Mouse (Mus musculus) E14TG2a.4 (cell line): ENCODE data around the gene Cebpg.

Source experiments
- CTCF ChIP-seq: conservative IDR thresholded peaks from 2 replicates; pipeline ENCODE4 v1.5.1; 2014; ENCODE audit warnings: low read length
- NANOG ChIP-seq: IDR thresholded peaks from 2 replicates; pipeline ENCODE4 v1.6.1; 2014; ENCODE audit warnings: borderline replicate concordance, low read length, mixed read lengths
- POU5F1 ChIP-seq: IDR thresholded peaks from 2 replicates; pipeline ENCODE4 v1.6.1; 2014; ENCODE audit warnings: low read length, borderline replicate concordance

DNA sequence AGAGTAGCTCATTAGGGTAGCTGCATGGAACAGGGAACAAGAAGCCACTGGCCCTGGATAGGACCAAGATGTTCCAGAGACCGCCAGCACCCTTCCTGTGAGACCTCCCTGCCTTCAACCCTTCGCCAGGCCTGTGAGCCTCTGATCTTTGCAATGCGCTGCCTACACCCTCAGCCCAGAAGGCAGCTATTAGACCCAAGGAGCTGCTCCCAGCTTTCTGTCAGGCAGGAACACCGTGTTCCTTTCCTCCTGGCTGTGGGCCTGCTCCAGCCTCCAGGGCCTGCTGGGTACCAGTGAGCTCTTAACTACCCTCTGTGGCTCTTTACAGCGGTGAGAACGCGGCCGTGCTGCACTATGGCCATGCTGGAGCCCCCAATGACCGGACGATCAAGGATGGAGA is 35.0 kb downstream of the Cebpg start:
- TF ChIP-seq CTCF = no peak
- no peak for TF ChIP-seq POU5F1
- TF ChIP-seq NANOG = no peak
